Mouse (Mus musculus): ENCODE measurements around the gene Gm26992. TPM values are rescaled to one million over a fixed set of nuclear protein-coding genes. Genes with fewer than 3 reads are reported as not detected.
"Not testable (repeated sequence)": the region's sequence is repeated elsewhere in the genome, so short reads cannot be mapped to it uniquely, and the experiment has no call there.

The Gm26992 gene
- polyA plus RNA-seq, 1 experiment from 2014 or later, result not detected

GRCm38 (mm10) chrX:103427677-103428076 is 5.9 kb downstream of the Gm26992 start:
- H3K4me1 ChIP-seq (replicated peaks; ENCODE audit: insufficient read depth, low read length), result no peaks in the 10 kb centered on the region
- H3K4me3 ChIP-seq (replicated peaks; ENCODE audit: low read depth, low read length), result no peak overlapping the region
- TF ChIP-seq CTCF (IDR thresholded peaks at IDR 0.05; ENCODE audit: low read depth), result no peak
- no peak overlapping the region for H3K4me2 ChIP-seq (ENCODE audit: low read length)
- 58% methylated on average over 7 of the region's 7 CpGs for WGBS
- DNase-seq (ENCODE audit: low spot score) (no peak), ATAC-seq (replicated peaks; ENCODE audit: low FRiP score, low read depth) (no peak)
- no peak overlapping the region for H3K9ac ChIP-seq (ENCODE audit: low read depth, low read length)
- H3K27ac ChIP-seq, result no peak overlapping the region
- H3K9me3 ChIP-seq (replicated peaks; ENCODE audit: low read length), result no peaks in the 10 kb centered on the region
- H3K27me3 ChIP-seq (ENCODE audit: insufficient read depth, low read length), result no peaks in the 10 kb centered on the region
- H3K36me3 ChIP-seq (ENCODE audit: insufficient read depth, low read length), result no peaks in the 10 kb centered on the region

DNA sequence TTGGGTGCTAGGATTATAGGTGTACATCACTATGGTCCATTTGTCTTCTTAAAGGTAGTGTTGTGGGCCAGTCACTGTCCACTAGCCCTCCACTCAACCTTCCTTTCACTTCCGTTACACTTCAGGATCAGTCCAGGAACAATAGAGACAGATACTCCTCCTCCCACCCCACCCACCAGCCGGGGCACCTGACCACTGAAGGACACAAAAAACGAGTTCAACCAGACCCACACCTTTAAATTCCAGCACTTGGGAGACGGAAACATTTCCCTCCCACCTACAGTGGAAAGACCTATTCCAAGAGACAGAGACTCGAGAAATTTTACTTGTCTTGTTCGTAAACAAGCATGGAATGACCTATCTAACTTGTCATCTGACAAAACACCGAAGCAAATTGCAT is 10.5 kb downstream of the Gm26992 start:
- Histone ChIP-seq H3K4me3 (replicated peaks; ENCODE audit: low read depth, low read length) (no peak overlapping the region), H3K4me2 (ENCODE audit: low read length) (no peak overlapping the region), H3K36me3 (ENCODE audit: insufficient read depth, low read length) (no peaks in the 10 kb centered on the region), H3K27ac (no peak overlapping the region), H3K4me1 (replicated peaks; ENCODE audit: insufficient read depth, low read length) (no peaks in the 10 kb centered on the region), H3K27me3 (ENCODE audit: insufficient read depth, low read length) (no peaks in the 10 kb centered on the region), H3K9me3 (replicated peaks; ENCODE audit: low read length) (no peaks in the 10 kb centered on the region), H3K9ac (ENCODE audit: low read depth, low read length) (no peak overlapping the region)
- no peak for DNase-seq (ENCODE audit: low spot score)
- no peak for TF ChIP-seq CTCF (IDR thresholded peaks at IDR 0.05; ENCODE audit: low read depth)
- 65% methylated on average over 7 of the region's 7 CpGs for WGBS
- ATAC-seq (replicated peaks; ENCODE audit: low FRiP score, low read depth), result no peak

- DNase-seq (ENCODE audit: low spot score), result no peak
- no peak overlapping the region for H3K4me2 ChIP-seq (ENCODE audit: low read length)
- no peak for TF ChIP-seq CTCF (IDR thresholded peaks at IDR 0.05; ENCODE audit: low read depth)
- H3K4me1 ChIP-seq (replicated peaks; ENCODE audit: insufficient read depth, low read length), result no peaks in the 10 kb centered on the region
- WGBS, result 25% methylated on average over 9 of the region's 9 CpGs
- no peaks in the 10 kb centered on the region for H3K36me3 ChIP-seq (ENCODE audit: insufficient read depth, low read length)
- H3K27ac ChIP-seq, result no peak overlapping the region
- no peak for ATAC-seq (replicated peaks; ENCODE audit: low FRiP score, low read depth)
- no peak overlapping the region for H3K4me3 ChIP-seq (replicated peaks; ENCODE audit: low read depth, low read length)
- no peaks in the 10 kb centered on the region for H3K9me3 ChIP-seq (replicated peaks; ENCODE audit: low read length)
- no peaks in the 10 kb centered on the region for H3K27me3 ChIP-seq (ENCODE audit: insufficient read depth, low read length)
- H3K9ac ChIP-seq (ENCODE audit: low read depth, low read length), result no peak overlapping the region
These were observed 16.2 kb downstream of the Gm26992 start for GRCm38 (mm10) chrX:103438023-103438422.

DNA sequence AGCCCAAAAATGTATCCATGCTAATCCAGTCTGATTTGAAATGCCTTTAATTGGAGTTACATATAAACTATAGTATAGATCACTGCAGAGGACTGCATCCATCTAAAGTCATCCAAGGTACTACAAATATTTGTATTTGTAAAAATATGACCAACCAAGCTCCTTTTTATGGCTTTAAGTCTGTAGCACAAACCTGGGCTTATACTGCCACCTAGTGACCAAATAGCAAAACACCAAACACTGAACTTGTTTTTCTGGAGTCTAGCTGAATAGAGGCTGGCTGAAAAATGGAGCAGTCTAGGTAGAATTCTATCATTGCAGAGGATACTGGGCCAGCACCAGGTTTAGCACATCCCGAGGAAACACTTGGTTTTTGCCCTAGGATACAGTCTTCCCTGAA is 19.0 kb downstream of the Gm26992 start:
- no peaks in the 10 kb centered on the region for H3K36me3 ChIP-seq (ENCODE audit: insufficient read depth, low read length)
- H3K4me2 ChIP-seq (ENCODE audit: low read length), result no peak overlapping the region
- H3K27ac ChIP-seq, result no peak overlapping the region
- no peaks in the 10 kb centered on the region for H3K4me1 ChIP-seq (replicated peaks; ENCODE audit: insufficient read depth, low read length)
- no peak overlapping the region for H3K9ac ChIP-seq (ENCODE audit: low read depth, low read length)
- DNase-seq (ENCODE audit: low spot score) (peak; percentile 77), ATAC-seq (replicated peaks; ENCODE audit: low FRiP score, low read depth) (no peak)
- no peaks in the 10 kb centered on the region for H3K9me3 ChIP-seq (replicated peaks; ENCODE audit: low read length)
- no peaks in the 10 kb centered on the region for H3K27me3 ChIP-seq (ENCODE audit: insufficient read depth, low read length)
- peak; percentile 77 for TF ChIP-seq CTCF (IDR thresholded peaks at IDR 0.05; ENCODE audit: low read depth)
- WGBS, result 8% methylated on average over 1 of the region's 1 CpGs
- H3K4me3 ChIP-seq (replicated peaks; ENCODE audit: low read depth, low read length), result no peak overlapping the region

DNA sequence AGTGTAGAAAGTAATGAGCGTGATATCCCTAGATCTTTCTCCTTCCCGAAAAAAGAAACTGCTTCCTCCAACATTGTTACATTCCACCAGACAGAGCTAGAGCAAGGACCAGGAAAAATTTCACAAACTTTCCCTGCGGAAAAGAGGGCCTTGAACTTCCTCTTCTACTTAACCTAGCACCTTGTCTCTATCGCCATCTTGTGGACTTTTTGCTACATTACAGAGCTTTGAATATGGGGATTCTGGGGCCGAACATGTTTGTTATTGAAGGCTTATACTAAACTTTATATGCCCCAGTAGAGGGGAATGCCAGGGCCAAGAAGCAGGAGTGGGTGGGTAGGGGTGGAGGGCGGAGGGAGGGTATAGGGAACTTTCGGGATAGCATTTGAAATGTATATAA is 21.9 kb downstream of the Gm26992 start:
- H3K4me2 ChIP-seq (ENCODE audit: low read length), result no peak overlapping the region
- ATAC-seq (replicated peaks; ENCODE audit: low FRiP score, low read depth) (no peak), DNase-seq (ENCODE audit: low spot score) (peak; percentile 66)
- no peaks in the 10 kb centered on the region for H3K9me3 ChIP-seq (replicated peaks; ENCODE audit: low read length)
- no peaks in the 10 kb centered on the region for H3K4me1 ChIP-seq (replicated peaks; ENCODE audit: insufficient read depth, low read length)
- peaks cover 9% of the 10 kb centered on the region; the same call in 1 of the 2 replicates for H3K27me3 ChIP-seq (ENCODE audit: insufficient read depth, low read length)
- H3K9ac ChIP-seq (ENCODE audit: low read depth, low read length), result no peak overlapping the region
- no peak overlapping the region for H3K4me3 ChIP-seq (replicated peaks; ENCODE audit: low read depth, low read length)
- 30% methylated on average over 7 of the region's 7 CpGs for WGBS
- H3K36me3 ChIP-seq (ENCODE audit: insufficient read depth, low read length), result no peaks in the 10 kb centered on the region
- peak; percentile 72 for TF ChIP-seq CTCF (IDR thresholded peaks at IDR 0.05; ENCODE audit: low read depth)
- H3K27ac ChIP-seq, result no peak overlapping the region

DNA sequence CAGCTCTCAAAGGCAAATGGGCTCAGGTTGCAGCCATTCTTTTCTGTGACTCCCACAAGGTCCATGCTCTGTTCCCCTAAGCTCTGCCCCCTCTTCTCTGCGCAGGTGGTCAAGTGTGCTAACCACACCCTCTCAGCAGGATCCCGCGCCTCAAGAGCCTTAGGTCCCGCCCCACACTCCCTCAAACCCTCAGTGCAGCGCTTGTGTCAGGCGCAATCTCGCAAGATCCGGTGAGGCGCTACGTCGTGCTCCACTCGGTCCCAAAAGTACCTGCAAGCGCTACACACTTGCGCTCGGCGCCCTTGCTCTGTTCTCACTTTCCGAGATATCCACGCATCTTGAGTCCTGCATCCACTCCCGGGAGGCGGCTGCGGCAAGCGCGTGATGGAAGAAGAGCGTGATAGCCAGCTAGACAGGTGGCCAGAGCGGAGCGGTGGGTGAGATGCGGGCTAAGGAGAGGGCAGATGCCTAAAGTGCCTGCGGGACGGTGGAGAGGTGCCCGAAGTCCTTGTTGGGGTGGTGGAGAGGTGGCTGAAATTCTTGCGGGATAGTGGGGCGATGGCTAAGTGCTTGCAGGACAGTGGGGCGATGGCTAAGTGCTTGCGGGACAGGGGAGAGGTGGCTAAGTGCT is 25.8 kb downstream of the Gm26992 start:
- Histone ChIP-seq H3K4me1 (replicated peaks; ENCODE audit: insufficient read depth, low read length) (no peaks in the 10 kb centered on the region), H3K9me3 (replicated peaks; ENCODE audit: low read length) (no peaks in the 10 kb centered on the region), H3K27ac (no peak overlapping the region), H3K36me3 (ENCODE audit: insufficient read depth, low read length) (no peaks in the 10 kb centered on the region), H3K4me3 (replicated peaks; ENCODE audit: low read depth, low read length) (peak overlapping the region; percentile 27), H3K9ac (ENCODE audit: low read depth, low read length) (peak overlapping the region; percentile 40; the same call in 1 of the 2 replicates), H3K4me2 (ENCODE audit: low read length) (peak overlapping the region; percentile 67), H3K27me3 (ENCODE audit: insufficient read depth, low read length) (peaks cover 9% of the 10 kb centered on the region; the same call in 1 of the 2 replicates)
- TF ChIP-seq CTCF (IDR thresholded peaks at IDR 0.05; ENCODE audit: low read depth), result no peak
- WGBS, result 10% methylated on average over 34 of the region's 34 CpGs
- ATAC-seq (replicated peaks; ENCODE audit: low FRiP score, low read depth) (peak; percentile 61; the same call in 1 of the 2 replicates), DNase-seq (ENCODE audit: low spot score) (peak; percentile 4)

DNA sequence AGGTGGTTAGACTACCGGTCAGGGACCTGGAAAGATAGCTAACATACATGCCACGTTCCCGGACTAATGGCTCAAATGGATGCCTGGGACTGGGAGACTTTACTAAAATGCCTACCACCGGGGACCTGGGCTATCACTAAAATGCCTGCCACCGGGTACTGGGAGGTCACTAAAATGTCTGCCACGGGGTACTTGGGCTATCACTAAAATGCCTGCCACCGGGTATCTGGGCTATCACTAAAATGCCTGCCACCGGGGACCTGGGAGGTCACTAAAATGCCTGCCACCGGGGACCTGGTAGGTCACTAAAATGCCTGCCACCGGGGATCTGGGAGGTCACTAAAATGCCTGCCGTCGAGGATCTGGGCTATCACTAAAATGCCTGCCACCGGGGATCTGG is 26.6 kb downstream of the Gm26992 start:
- 61% methylated on average over 9 of the region's 13 CpGs for WGBS
- H3K9me3 ChIP-seq (replicated peaks; ENCODE audit: low read length); DNase-seq (ENCODE audit: low spot score); H3K9ac ChIP-seq (ENCODE audit: low read depth, low read length); H3K4me3 ChIP-seq (replicated peaks; ENCODE audit: low read depth, low read length); H3K27ac ChIP-seq; H3K36me3 ChIP-seq (ENCODE audit: insufficient read depth, low read length); H3K4me1 ChIP-seq (replicated peaks; ENCODE audit: insufficient read depth, low read length); H3K27me3 ChIP-seq (ENCODE audit: insufficient read depth, low read length); ATAC-seq (replicated peaks; ENCODE audit: low FRiP score, low read depth): not testable (repeated sequence)
- H3K4me2 ChIP-seq (ENCODE audit: low read length), result 0 out of 2 replicates have a peak overlapping the region, but pooled peaks have one; percentile 67

DNA sequence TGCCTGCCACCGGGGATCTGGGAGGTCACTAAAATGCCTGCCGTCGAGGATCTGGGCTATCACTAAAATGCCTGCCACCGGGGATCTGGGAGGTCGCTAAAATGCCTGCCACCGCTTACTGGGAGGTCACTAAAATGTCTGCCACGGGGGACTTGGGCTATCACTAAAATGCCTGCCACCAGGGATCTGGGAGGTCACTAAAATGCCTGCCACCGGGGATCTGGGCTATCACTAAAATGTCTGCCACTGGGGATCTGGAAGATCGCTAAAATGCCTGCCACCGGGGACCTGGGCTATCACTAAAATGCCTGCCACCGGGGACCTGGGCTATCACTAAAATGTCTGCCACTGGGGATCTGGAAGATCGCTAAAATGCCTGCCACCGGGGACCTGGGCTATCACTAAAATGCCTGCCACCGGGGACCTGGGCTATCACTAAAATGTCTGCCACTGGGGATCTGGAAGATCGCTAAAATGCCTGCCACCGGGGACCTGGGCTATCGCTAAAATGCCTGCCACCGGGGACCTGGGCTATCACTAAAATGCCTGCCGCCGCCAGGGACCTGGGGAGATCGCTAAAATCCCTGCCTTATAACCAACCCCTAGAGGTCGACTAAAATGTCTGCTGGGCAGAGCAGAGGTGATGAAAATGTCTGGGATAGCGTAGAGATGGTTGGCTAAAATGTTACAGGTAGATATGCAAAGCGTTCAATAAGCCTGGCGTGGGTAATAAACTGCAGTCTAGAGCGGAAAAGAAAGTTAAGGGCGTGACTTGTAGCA is 27.3 kb downstream of the Gm26992 start:
- DNase-seq (ENCODE audit: low spot score); H3K9me3 ChIP-seq (replicated peaks; ENCODE audit: low read length); H3K4me1 ChIP-seq (replicated peaks; ENCODE audit: insufficient read depth, low read length); H3K27ac ChIP-seq; H3K9ac ChIP-seq (ENCODE audit: low read depth, low read length); ATAC-seq (replicated peaks; ENCODE audit: low FRiP score, low read depth); H3K4me3 ChIP-seq (replicated peaks; ENCODE audit: low read depth, low read length); H3K36me3 ChIP-seq (ENCODE audit: insufficient read depth, low read length); H3K27me3 ChIP-seq (ENCODE audit: insufficient read depth, low read length); H3K4me2 ChIP-seq (ENCODE audit: low read length): not testable (repeated sequence)
- 69% methylated on average over 18 of the region's 27 CpGs for WGBS

All from kidney, postnatal 0 days (tissue).